ENCODE assay signal across 23 mouse cellular contexts in genomic region chr7:136071331-136071730, GRCm38 (mm10).
"Had no signal": no experiment of that assay in that cellular context is flagged by ENCODE, and none has a peak within 500 bp of the region (broad histone marks: within the 10 kb centered on the region; RNA-seq: fewer than 3 reads in every experiment).

No protein-coding gene starts in this region.

- H3K27ac ChIP-seq: layer of hippocampus, adult 2 months; limb, embryonic 10.5 days; limb, embryonic 13.5 days; liver, embryonic 12.5 days; liver, embryonic 15.5 days; lung, embryonic 15.5 days; midbrain, embryonic 10.5 days; midbrain, embryonic 13.5 days; neural tube, embryonic 13.5 days; stomach, embryonic 15.5 days had no signal

- H3K4me1 ChIP-seq: liver, embryonic 12.5 days; liver, embryonic 15.5 days; megakaryocyte, embryonic 14.5 days; midbrain, embryonic 10.5 days; neural tube, embryonic 13.5 days; stomach, embryonic 15.5 days had no signal

- H3K36me3 ChIP-seq: limb, embryonic 10.5 days; limb, embryonic 13.5 days; liver, embryonic 12.5 days; liver, embryonic 15.5 days; lung, embryonic 15.5 days; midbrain, embryonic 10.5 days; midbrain, embryonic 13.5 days; neural tube, embryonic 13.5 days; stomach, embryonic 15.5 days had no signal

- H3K27me3 ChIP-seq: liver, embryonic 12.5 days; liver, embryonic 15.5 days; lung, embryonic 15.5 days; stomach, embryonic 15.5 days had no signal

- H3K4me2 ChIP-seq: limb, embryonic 13.5 days; liver, embryonic 12.5 days; liver, embryonic 15.5 days; lung, embryonic 15.5 days; midbrain, embryonic 13.5 days; neural tube, embryonic 13.5 days; stomach, embryonic 15.5 days had no signal

- ATAC-seq: intestine, embryonic 16.5 days; liver, embryonic 12.5 days; midbrain, embryonic 13.5 days; midbrain, embryonic 16.5 days had no signal

- H3K9ac ChIP-seq: limb, embryonic 13.5 days; liver, embryonic 12.5 days; liver, embryonic 15.5 days; lung, embryonic 15.5 days; midbrain, embryonic 13.5 days; neural tube, embryonic 13.5 days; stomach, embryonic 15.5 days had no signal

- H3K9me3 ChIP-seq: limb, embryonic 10.5 days; limb, embryonic 13.5 days; liver, embryonic 12.5 days; liver, embryonic 15.5 days; lung, embryonic 15.5 days; midbrain, embryonic 10.5 days; midbrain, embryonic 13.5 days; neural tube, embryonic 13.5 days; stomach, embryonic 15.5 days had no signal

- H3K4me3 ChIP-seq: layer of hippocampus, adult 2 months; limb, embryonic 10.5 days; limb, embryonic 13.5 days; liver, embryonic 12.5 days; liver, embryonic 15.5 days; lung, embryonic 15.5 days; megakaryocyte, embryonic 14.5 days; midbrain, embryonic 10.5 days; midbrain, embryonic 13.5 days; myocyte; neural tube, embryonic 13.5 days; stomach, embryonic 15.5 days had no signal

- DNase-seq: layer of hippocampus, adult 9-11 months; liver; lung, adult 18-20 months; lung, postnatal 10 days; lung, postnatal 36 days; retina, postnatal 1 day; right cerebral cortex, postnatal 25 days; spleen, adult 18-20 months; thymus, postnatal 25 days had no signal
